ENCODE assay signal across 8 mouse cellular contexts in genomic region chr19:6952712-6953037, GRCm38 (mm10). TPM values are rescaled to one million over a fixed set of nuclear protein-coding genes. Genes with fewer than 3 reads are reported as not detected.
DNase-seq lines count a peak whose midpoint lies in the region; ATAC-seq and TF ChIP-seq lines count a peak whose summit lies in the region.

No protein-coding gene starts in this region.

- H3K27me3 ChIP-seq in E14TG2a.4 (ENCODE audit: insufficient read depth, low read length), result no peaks in the 10 kb centered on the region
- no peaks in the 10 kb centered on the region for H3K27me3 ChIP-seq in heart, embryonic 13.5 days (replicated peaks)
- H3K27me3 ChIP-seq in kidney, embryonic 15.5 days, result no peaks in the 10 kb centered on the region

- peak overlapping the region; percentile 86 for H3K9ac ChIP-seq in heart, embryonic 13.5 days
- H3K9ac ChIP-seq in kidney, embryonic 15.5 days, result peak overlapping the region; percentile 68

- peak; percentile 73 for DNase-seq in adrenal gland, postnatal 25 days
- DNase-seq in lung, postnatal 10 days, result peak; percentile 87
- peak; percentile 42 for DNase-seq in thymus, postnatal 0 days (ENCODE audit: low spot score)
- DNase-seq in left cerebral cortex, adult 9 months (ENCODE audit: low spot score in 2 of 2), result no peak
- no peak for DNase-seq in left cerebral cortex, postnatal 36 days (ENCODE audit: low spot score in 2 of 2)

- peaks cover 61% of the 10 kb centered on the region for H3K36me3 ChIP-seq in E14TG2a.4 (ENCODE audit: insufficient read depth, low read length)
- peaks cover 43% of the 10 kb centered on the region for H3K36me3 ChIP-seq in heart, embryonic 13.5 days
- H3K36me3 ChIP-seq in kidney, embryonic 15.5 days, result peaks cover 41% of the 10 kb centered on the region

- peak overlapping the region; percentile 91 for H3K4me2 ChIP-seq in heart, embryonic 13.5 days
- H3K4me2 ChIP-seq in kidney, embryonic 15.5 days, result peak overlapping the region; percentile 92

- peak overlapping the region; percentile 97 for H3K27ac ChIP-seq in heart, embryonic 13.5 days (replicated peaks)
- H3K27ac ChIP-seq in kidney, embryonic 15.5 days, result peak overlapping the region; percentile 96

- intact Hi-C loops in left cerebral cortex, postnatal 36 days (cut with DNase I), result no loop called here

- H3K4me1 ChIP-seq in E14TG2a.4 (replicated peaks; ENCODE audit: low read depth, low read length), result peaks cover 86% of the 10 kb centered on the region
- peaks cover 46% of the 10 kb centered on the region for H3K4me1 ChIP-seq in heart, embryonic 13.5 days
- peaks cover 29% of the 10 kb centered on the region for H3K4me1 ChIP-seq in kidney, embryonic 15.5 days

- WGBS in heart, embryonic 13.5 days, result 4% methylated on average over 3 of the region's 3 CpGs
- 8% methylated on average over 3 of the region's 3 CpGs for WGBS in kidney, embryonic 15.5 days

- H3K4me3 ChIP-seq in E14TG2a.4 (replicated peaks; ENCODE audit: low read length), result peak overlapping the region; percentile 88
- peak overlapping the region; percentile 63 for H3K4me3 ChIP-seq in heart, embryonic 13.5 days
- H3K4me3 ChIP-seq in kidney, embryonic 15.5 days (replicated peaks), result peak overlapping the region; percentile 54

- TF ChIP-seq CTCF in E14TG2a.4 (conservative IDR thresholded peaks at IDR 0.05; ENCODE audit: low read length), result no peak

- H3K9me3 ChIP-seq in E14TG2a.4 (ENCODE audit: low read length), result no peaks in the 10 kb centered on the region
- H3K9me3 ChIP-seq in heart, embryonic 13.5 days, result no peaks in the 10 kb centered on the region
- H3K9me3 ChIP-seq in kidney, embryonic 15.5 days (replicated peaks), result no peaks in the 10 kb centered on the region

- no peak for ATAC-seq in heart, embryonic 13.5 days (ENCODE audit: extremely low read depth, insufficient number of reproducible peaks, low FRiP score, low TSS enrichment)
- ATAC-seq in kidney, embryonic 15.5 days (replicated peaks; ENCODE audit: low FRiP score), result 0 out of 2 replicates have a peak, but pooled peaks have one; percentile 10

RNA-seq across cellular contexts. Expression of gene Gpr137, which starts 10.4 kb away (rescaled TPM):
- 48.7 and 54.8 TPM in 2 replicates for total RNA-seq in adrenal gland, postnatal 25 days (2021)
- 18.6 and 19.6 TPM in 2 replicates for polyA plus RNA-seq in heart, embryonic 13.5 days (2015; fragmentation: Nextera tagmentation; extraction: Ambion mirVana)
- polyA plus RNA-seq in kidney, embryonic 15.5 days (2015; fragmentation: Nextera tagmentation; extraction: Ambion mirVana), result 30.4 and 32.9 TPM in 2 replicates
- polyA plus RNA-seq in thymus, postnatal 0 days (2015; fragmentation: Nextera tagmentation; extraction: Ambion mirVana), result 12.3 and 19.5 TPM in 2 replicates
- total RNA-seq in left cerebral cortex, postnatal 36 days (2021), result 100 to 1,000 TPM in 1 of 2 experiments, 10 to 100 TPM in 1; 94.1 to 108 TPM

RNA-seq across cellular contexts. Expression of gene Bad, which starts 11.0 kb away (rescaled TPM):
- 44.1 and 53.7 TPM in 2 replicates for total RNA-seq in adrenal gland, postnatal 25 days (2021)
- polyA plus RNA-seq in heart, embryonic 13.5 days (2015; fragmentation: Nextera tagmentation; extraction: Ambion mirVana), result 56.9 and 59.8 TPM in 2 replicates
- polyA plus RNA-seq in kidney, embryonic 15.5 days (2015; fragmentation: Nextera tagmentation; extraction: Ambion mirVana), result 68.4 and 75.5 TPM in 2 replicates
- 66.7 and 69.9 TPM in 2 replicates for polyA plus RNA-seq in thymus, postnatal 0 days (2015; fragmentation: Nextera tagmentation; extraction: Ambion mirVana)
- total RNA-seq in left cerebral cortex, postnatal 36 days (2021), result 10 to 100 TPM; 36.6 to 42.6 TPM

RNA-seq across cellular contexts. Expression of gene Kcnk4, which starts 18.4 kb away (rescaled TPM):
- total RNA-seq in adrenal gland, postnatal 25 days (2021), result 0.12 TPM in 1 of 2 replicates, not detected in the other
- polyA plus RNA-seq in heart, embryonic 13.5 days (2015; fragmentation: Nextera tagmentation; extraction: Ambion mirVana), result 0.18 and 0.44 TPM in 2 replicates
- 0.14 and 0.45 TPM in 2 replicates for polyA plus RNA-seq in kidney, embryonic 15.5 days (2015; fragmentation: Nextera tagmentation; extraction: Ambion mirVana)
- 3.6 and 5.0 TPM in 2 replicates for polyA plus RNA-seq in thymus, postnatal 0 days (2015; fragmentation: Nextera tagmentation; extraction: Ambion mirVana)
- total RNA-seq in left cerebral cortex, postnatal 36 days (2021), result 10 to 100 TPM; 34.9 to 37.0 TPM

RNA-seq across cellular contexts. Expression of gene Ppp1r14b, which starts 22.1 kb away (rescaled TPM):
- 140 and 178 TPM in 2 replicates for total RNA-seq in adrenal gland, postnatal 25 days (2021)
- 82.3 and 117 TPM in 2 replicates for polyA plus RNA-seq in heart, embryonic 13.5 days (2015; fragmentation: Nextera tagmentation; extraction: Ambion mirVana)
- polyA plus RNA-seq in kidney, embryonic 15.5 days (2015; fragmentation: Nextera tagmentation; extraction: Ambion mirVana), result 139 and 160 TPM in 2 replicates
- 421 and 425 TPM in 2 replicates for polyA plus RNA-seq in thymus, postnatal 0 days (2015; fragmentation: Nextera tagmentation; extraction: Ambion mirVana)
- 10 to 100 TPM; 51.5 to 55.6 TPM for total RNA-seq in left cerebral cortex, postnatal 36 days (2021)

RNA-seq across cellular contexts. Expression of gene Plcb3, which starts 23.6 kb away (rescaled TPM):
- total RNA-seq in adrenal gland, postnatal 25 days (2021), result 49.1 and 59.8 TPM in 2 replicates
- polyA plus RNA-seq in heart, embryonic 13.5 days (2015; fragmentation: Nextera tagmentation; extraction: Ambion mirVana), result 18.1 and 18.6 TPM in 2 replicates
- 42.5 and 44.8 TPM in 2 replicates for polyA plus RNA-seq in kidney, embryonic 15.5 days (2015; fragmentation: Nextera tagmentation; extraction: Ambion mirVana)
- 6.2 and 7.3 TPM in 2 replicates for polyA plus RNA-seq in thymus, postnatal 0 days (2015; fragmentation: Nextera tagmentation; extraction: Ambion mirVana)
- total RNA-seq in left cerebral cortex, postnatal 36 days (2021), result 10 to 100 TPM in 1 of 2 experiments, 1 to 10 TPM in 1; 9.7 to 12.5 TPM

Comparison
In these comparisons a context has a peak if more than half of its experiments do, and no peak if none do; other contexts are left out.
1. DNase-seq: peak in adrenal gland, postnatal 25 days (single experiment), lung, postnatal 10 days (single experiment) and thymus, postnatal 0 days (single experiment); none in left cerebral cortex, adult 9 months (0 of 2) and left cerebral cortex, postnatal 36 days (0 of 2).
2. Peak in every context shown above with its lines, with median percentiles within 50 percentile points of each other: H3K4me3 ChIP-seq.